Mouse (Mus musculus) activated CD4-positive, CD25-positive, alpha-beta regulatory T cell, adult 9 weeks (primary cell): ENCODE measurements around the gene Asb1. TPM values are rescaled to one million over a fixed set of nuclear protein-coding genes. Genes with fewer than 3 reads are reported as not detected.

Experiments
- polyA plus RNA-seq: library from polyadenylated mRNA; unstranded; fragments of 100-300 nt; shearing (Covaris generic); gene quantifications from one replicate; pipeline ENCODE4 v1.2.1, GENCODE M21; 2017

Gene Asb1
- polyA plus RNA-seq, result 11.4 TPM

GRCm38 (mm10) chr1:91540271-91540826 lies at the start of gene Asb1:
Gene Asb1, plus strand, starts transcription at chr1:91540544.

GRCm38 (mm10) chr1:91494457-91495140 lies 45.7 kb upstream of the Asb1 start, which contains the start of gene Traf3ip1:
Gene Traf3ip1, plus strand, starts transcription at chr1:91494647.

Other genes starting within 250 kb of the Asb1 start
- gene Scly, start 242.2 kb upstream of the Asb1 start, polyA plus RNA-seq, result 45.3 TPM
- gene Espnl, start 218.5 kb upstream of the Asb1 start, polyA plus RNA-seq, result not detected
- gene Klhl30, start 189.5 kb upstream of the Asb1 start, polyA plus RNA-seq, result not detected
- not detected for gene Erfe, start 174.1 kb upstream of the Asb1 start, polyA plus RNA-seq
- 45.2 TPM for gene Ilkap, start 141.7 kb upstream of the Asb1 start, polyA plus RNA-seq
- 30.4 TPM for gene Hes6, start 126.5 kb upstream of the Asb1 start, polyA plus RNA-seq
- 2.7 TPM for gene Per2, start 81.2 kb upstream of the Asb1 start, polyA plus RNA-seq
- gene Traf3ip1, start 45.9 kb upstream of the Asb1 start, polyA plus RNA-seq, result 2.3 TPM